Mouse (Mus musculus): ENCODE measurements at regions not wholly inside any gene's neighbourhood (a gene's known extent, or its start where the extent isn't known, plus 50 kb on each side); places are given as distances from the start of the nearest gene placed in this dataset.

DNA sequence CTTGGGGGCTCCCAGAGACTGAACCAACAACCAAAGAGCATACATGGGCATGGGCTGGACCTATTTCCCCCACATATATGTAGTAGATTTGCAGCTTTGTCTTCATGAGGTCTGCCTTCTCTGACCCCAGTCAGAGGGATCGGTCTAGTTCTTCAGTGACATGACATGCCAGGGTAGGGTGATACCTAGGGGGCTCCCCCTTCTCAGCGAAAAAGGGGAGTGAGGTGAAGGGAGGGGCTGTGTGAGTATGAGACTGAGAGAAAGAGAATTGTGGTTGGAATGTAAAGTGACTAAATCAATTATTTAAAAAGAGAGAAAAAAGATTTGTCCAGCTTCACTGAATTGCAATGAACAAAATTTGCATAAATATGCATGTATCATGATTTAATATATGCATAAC, 530.0 kb upstream of the Fam98a start:
- Histone ChIP-seq H3K4me1 (replicated peaks; ENCODE audit: low read depth, low read length) (peaks cover 3% of the 10 kb centered on the region; the same call in 1 of the 2 replicates), H3K27me3 (ENCODE audit: insufficient read depth, low read length) (no peaks in the 10 kb centered on the region), H3K9me3 (ENCODE audit: low read length) (peaks cover 3% of the 10 kb centered on the region), H3K4me3 (replicated peaks; ENCODE audit: low read length) (no peak overlapping the region), H3K36me3 (ENCODE audit: insufficient read depth, low read length) (no peaks in the 10 kb centered on the region)
- TF ChIP-seq CTCF (conservative IDR thresholded peaks at IDR 0.05; ENCODE audit: low read length) (no peak), NANOG (IDR thresholded peaks at IDR 0.05; ENCODE audit: borderline replicate concordance, low read length) (no peak), POU5F1 (IDR thresholded peaks at IDR 0.05; ENCODE audit: borderline replicate concordance, low read length) (no peak)

DNA sequence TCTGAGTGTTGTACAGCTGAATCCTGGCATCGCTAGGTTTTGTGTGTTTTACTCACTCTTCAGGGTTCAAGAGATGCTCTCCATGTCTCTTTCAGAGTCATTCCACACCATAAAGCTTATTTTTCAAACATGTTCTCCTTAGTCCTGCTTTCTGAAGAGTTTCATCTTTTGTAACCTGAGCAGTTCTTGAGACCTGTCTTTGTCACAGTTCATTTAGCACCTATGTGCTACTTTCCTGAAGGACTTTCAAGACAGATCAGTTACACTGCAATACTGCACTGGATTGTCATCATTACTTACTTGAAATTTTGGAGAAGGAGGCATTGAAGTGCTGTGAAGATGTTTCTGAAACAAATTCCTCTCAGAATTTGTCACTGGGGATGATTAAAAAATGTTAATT, 494.7 kb upstream of the Fam98a start:
- Histone ChIP-seq H3K4me3 (replicated peaks; ENCODE audit: low read length) (no peak overlapping the region), H3K4me1 (replicated peaks; ENCODE audit: low read depth, low read length) (no peaks in the 10 kb centered on the region), H3K27me3 (ENCODE audit: insufficient read depth, low read length) (no peaks in the 10 kb centered on the region), H3K9me3 (ENCODE audit: low read length) (peaks cover 35% of the 10 kb centered on the region), H3K36me3 (ENCODE audit: insufficient read depth, low read length) (no peaks in the 10 kb centered on the region)
- TF ChIP-seq CTCF (conservative IDR thresholded peaks at IDR 0.05; ENCODE audit: low read length) (no peak), NANOG (IDR thresholded peaks at IDR 0.05; ENCODE audit: borderline replicate concordance, low read length) (no peak), POU5F1 (IDR thresholded peaks at IDR 0.05; ENCODE audit: borderline replicate concordance, low read length) (no peak)

GRCm38 (mm10) chr17:76032710-76033109, 481.0 kb upstream of the Fam98a start:
- H3K4me3 ChIP-seq (replicated peaks; ENCODE audit: low read length) = no peak overlapping the region
- no peaks in the 10 kb centered on the region for H3K4me1 ChIP-seq (replicated peaks; ENCODE audit: low read depth, low read length)
- no peaks in the 10 kb centered on the region for H3K27me3 ChIP-seq (ENCODE audit: insufficient read depth, low read length)
- no peaks in the 10 kb centered on the region for H3K36me3 ChIP-seq (ENCODE audit: insufficient read depth, low read length)
- TF ChIP-seq NANOG (IDR thresholded peaks at IDR 0.05; ENCODE audit: borderline replicate concordance, low read length) (no peak), POU5F1 (IDR thresholded peaks at IDR 0.05; ENCODE audit: borderline replicate concordance, low read length) (no peak), CTCF (conservative IDR thresholded peaks at IDR 0.05; ENCODE audit: low read length) (no peak)
- H3K9me3 ChIP-seq (ENCODE audit: low read length) = peaks cover 32% of the 10 kb centered on the region

DNA sequence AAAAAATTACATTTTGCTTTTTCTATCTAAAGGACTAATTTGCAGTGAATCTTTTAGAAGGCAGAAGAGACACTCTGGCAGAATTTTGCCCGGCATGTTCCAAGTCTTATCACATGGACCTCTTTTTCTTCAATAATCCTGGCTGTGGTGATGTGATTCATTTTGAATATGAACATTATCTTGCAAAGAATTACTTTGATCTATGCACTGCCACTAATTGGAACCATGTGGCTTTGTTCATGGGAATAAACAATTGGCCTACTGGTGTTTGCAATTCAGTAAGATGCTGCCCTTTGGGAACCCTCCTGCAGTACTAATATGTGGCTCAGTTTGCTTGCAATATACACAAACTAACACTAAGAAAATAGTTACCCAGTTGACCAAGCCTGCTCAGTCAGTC, 456.3 kb upstream of the Fam98a start:
- Histone ChIP-seq H3K27me3 (ENCODE audit: insufficient read depth, low read length) (no peaks in the 10 kb centered on the region), H3K4me1 (replicated peaks; ENCODE audit: low read depth, low read length) (no peaks in the 10 kb centered on the region)
- TF ChIP-seq NANOG (IDR thresholded peaks at IDR 0.05; ENCODE audit: borderline replicate concordance, low read length) (no peak), CTCF (conservative IDR thresholded peaks at IDR 0.05; ENCODE audit: low read length) (no peak), POU5F1 (IDR thresholded peaks at IDR 0.05; ENCODE audit: borderline replicate concordance, low read length) (no peak)

DNA sequence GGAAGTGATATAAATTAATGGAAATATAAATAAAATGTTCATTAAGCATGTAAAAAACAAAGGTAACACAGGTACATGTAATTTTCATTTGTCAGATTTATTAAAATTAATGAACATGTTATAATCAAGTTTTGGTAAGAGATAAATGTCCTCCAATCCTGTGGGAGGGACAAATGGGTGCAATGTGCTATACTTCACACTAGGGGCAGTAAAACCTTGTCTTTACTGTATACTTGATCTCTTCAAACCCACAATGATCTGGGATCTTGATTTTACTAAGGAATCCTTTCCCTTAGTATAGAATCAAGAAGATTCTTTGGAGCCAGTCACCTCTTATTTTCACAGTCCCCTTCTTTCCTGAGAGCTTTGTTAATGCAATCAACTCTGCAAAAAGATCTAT, 451.1 kb upstream of the Fam98a start:
- Histone ChIP-seq H3K27me3 (ENCODE audit: insufficient read depth, low read length) (no peaks in the 10 kb centered on the region), H3K4me3 (replicated peaks; ENCODE audit: low read length) (no peak overlapping the region), H3K4me1 (replicated peaks; ENCODE audit: low read depth, low read length) (no peaks in the 10 kb centered on the region), H3K9me3 (ENCODE audit: low read length) (peaks cover 7% of the 10 kb centered on the region; the same call in 1 of the 2 replicates), H3K36me3 (ENCODE audit: insufficient read depth, low read length) (no peaks in the 10 kb centered on the region)
- peak; percentile 28 for TF ChIP-seq CTCF (conservative IDR thresholded peaks at IDR 0.05; ENCODE audit: low read length)
- no peak for TF ChIP-seq POU5F1 (IDR thresholded peaks at IDR 0.05; ENCODE audit: borderline replicate concordance, low read length)

More for the DNA sequence above, 456.3 kb upstream of the Fam98a start:
- Histone ChIP-seq H3K9me3 (ENCODE audit: low read length) (no peaks in the 10 kb centered on the region), H3K4me3 (replicated peaks; ENCODE audit: low read length) (no peak overlapping the region), H3K36me3 (ENCODE audit: insufficient read depth, low read length) (no peaks in the 10 kb centered on the region)

GRCm38 (mm10) chr17:75961371-75961770, 409.6 kb upstream of the Fam98a start:
- H3K27me3 ChIP-seq (ENCODE audit: insufficient read depth, low read length) = no peaks in the 10 kb centered on the region
- no peaks in the 10 kb centered on the region for H3K4me1 ChIP-seq (replicated peaks; ENCODE audit: low read depth, low read length)
- no peaks in the 10 kb centered on the region for H3K36me3 ChIP-seq (ENCODE audit: insufficient read depth, low read length)
- H3K9me3 ChIP-seq (ENCODE audit: low read length) = no peaks in the 10 kb centered on the region
- no peak for TF ChIP-seq CTCF (conservative IDR thresholded peaks at IDR 0.05; ENCODE audit: low read length)
- no peak for TF ChIP-seq POU5F1 (IDR thresholded peaks at IDR 0.05; ENCODE audit: borderline replicate concordance, low read length)
- TF ChIP-seq NANOG (IDR thresholded peaks at IDR 0.05; ENCODE audit: borderline replicate concordance, low read length) = no peak
- no peak overlapping the region for H3K4me3 ChIP-seq (replicated peaks; ENCODE audit: low read length)

DNA sequence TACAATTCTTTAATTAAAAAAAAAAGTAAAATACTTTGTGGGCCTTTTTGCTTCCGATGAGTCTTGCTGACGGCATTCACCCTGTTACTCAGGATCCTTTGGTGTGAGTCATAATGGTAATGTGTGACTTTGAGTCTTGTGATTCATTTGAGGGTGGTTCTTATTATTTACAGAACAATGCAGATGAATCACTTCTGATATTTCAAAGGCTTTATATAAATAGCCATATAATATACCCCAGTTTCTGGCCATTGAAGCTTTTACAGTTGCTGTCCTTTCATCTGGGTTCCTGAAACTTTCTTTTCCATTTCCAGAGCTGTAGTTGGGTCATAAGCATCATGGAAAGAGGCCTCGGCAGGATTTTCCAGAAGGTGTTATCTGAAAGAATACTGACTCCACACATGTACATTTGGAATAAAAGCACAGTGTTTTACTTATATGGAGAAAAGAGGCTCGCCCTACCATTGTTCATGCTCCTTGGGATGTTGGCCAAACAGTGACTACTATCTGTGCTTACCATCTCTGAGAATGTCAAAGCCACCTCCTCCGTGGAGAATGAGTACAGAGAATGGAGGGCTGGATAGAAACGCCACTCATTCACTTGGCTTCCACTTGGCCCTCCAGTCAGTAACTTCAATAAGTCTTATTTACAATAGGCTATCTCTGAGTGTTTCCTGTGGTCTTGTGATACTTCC, 385.1 kb upstream of the Fam98a start:
- Histone ChIP-seq H3K9me3 (ENCODE audit: low read length) (peaks cover 29% of the 10 kb centered on the region), H3K4me1 (replicated peaks; ENCODE audit: low read depth, low read length) (no peaks in the 10 kb centered on the region), H3K4me3 (replicated peaks; ENCODE audit: low read length) (no peak overlapping the region), H3K36me3 (ENCODE audit: insufficient read depth, low read length) (no peaks in the 10 kb centered on the region), H3K27me3 (ENCODE audit: insufficient read depth, low read length) (no peaks in the 10 kb centered on the region)
- no peak for TF ChIP-seq POU5F1 (IDR thresholded peaks at IDR 0.05; ENCODE audit: borderline replicate concordance, low read length)
- no peak for TF ChIP-seq NANOG (IDR thresholded peaks at IDR 0.05; ENCODE audit: borderline replicate concordance, low read length)
- TF ChIP-seq CTCF (conservative IDR thresholded peaks at IDR 0.05; ENCODE audit: low read length) = no peak

GRCm38 (mm10) chr17:75931022-75931421, 379.3 kb upstream of the Fam98a start:
- TF ChIP-seq NANOG (IDR thresholded peaks at IDR 0.05; ENCODE audit: borderline replicate concordance, low read length) (no peak), CTCF (conservative IDR thresholded peaks at IDR 0.05; ENCODE audit: low read length) (peak; percentile 60)
- Histone ChIP-seq H3K9me3 (ENCODE audit: low read length) (peaks cover 12% of the 10 kb centered on the region), H3K4me3 (replicated peaks; ENCODE audit: low read length) (no peak overlapping the region)

DNA sequence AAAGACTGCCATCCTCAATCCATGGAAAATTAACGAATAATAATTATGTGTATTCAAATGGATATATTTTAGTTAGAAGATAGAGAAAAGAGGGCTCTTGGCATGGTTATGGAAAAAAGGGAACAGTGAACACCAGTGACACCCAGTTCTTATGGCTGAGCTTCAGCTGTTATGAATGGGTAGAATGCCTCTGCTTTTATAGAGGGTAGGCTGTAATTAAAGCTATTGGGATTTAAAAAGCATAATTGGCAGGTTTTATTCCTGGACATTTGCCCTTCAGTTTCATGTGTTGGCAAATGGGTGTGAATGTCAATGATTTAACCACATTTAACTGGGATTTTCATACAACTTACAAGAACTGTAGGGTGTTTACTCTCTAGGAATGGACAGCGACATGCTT, 368.5 kb upstream of the Fam98a start:
- TF ChIP-seq POU5F1 (IDR thresholded peaks at IDR 0.05; ENCODE audit: borderline replicate concordance, low read length) = no peak
- no peak for TF ChIP-seq NANOG (IDR thresholded peaks at IDR 0.05; ENCODE audit: borderline replicate concordance, low read length)
- no peak for TF ChIP-seq CTCF (conservative IDR thresholded peaks at IDR 0.05; ENCODE audit: low read length)
- no peaks in the 10 kb centered on the region for H3K36me3 ChIP-seq (ENCODE audit: insufficient read depth, low read length)
- no peaks in the 10 kb centered on the region for H3K27me3 ChIP-seq (ENCODE audit: insufficient read depth, low read length)
- no peaks in the 10 kb centered on the region for H3K4me1 ChIP-seq (replicated peaks; ENCODE audit: low read depth, low read length)
- H3K9me3 ChIP-seq (ENCODE audit: low read length) = no peaks in the 10 kb centered on the region
- H3K4me3 ChIP-seq (replicated peaks; ENCODE audit: low read length) = no peak overlapping the region

More at GRCm38 (mm10) chr17:75931022-75931421, 379.3 kb upstream of the Fam98a start:
- no peaks in the 10 kb centered on the region for H3K27me3 ChIP-seq (ENCODE audit: insufficient read depth, low read length)
- no peaks in the 10 kb centered on the region for H3K36me3 ChIP-seq (ENCODE audit: insufficient read depth, low read length)
- no peaks in the 10 kb centered on the region for H3K4me1 ChIP-seq (replicated peaks; ENCODE audit: low read depth, low read length)

Data from E14TG2a.4 (cell line).